Mouse (Mus musculus) kidney, postnatal 36 days (tissue): ENCODE measurements at regions not wholly inside any gene's neighbourhood (a gene's known extent, or its start where the extent isn't known, plus 50 kb on each side); places are given as distances from the start of the nearest gene placed in this dataset.

Experiments
- DNase-seq, 2 experiments: peaks; one replicate each; pipeline ENCODE4 v3.0.0; 2021 to 2022; ENCODE audit warnings: mixed read lengths in 2 of 2

DNA sequence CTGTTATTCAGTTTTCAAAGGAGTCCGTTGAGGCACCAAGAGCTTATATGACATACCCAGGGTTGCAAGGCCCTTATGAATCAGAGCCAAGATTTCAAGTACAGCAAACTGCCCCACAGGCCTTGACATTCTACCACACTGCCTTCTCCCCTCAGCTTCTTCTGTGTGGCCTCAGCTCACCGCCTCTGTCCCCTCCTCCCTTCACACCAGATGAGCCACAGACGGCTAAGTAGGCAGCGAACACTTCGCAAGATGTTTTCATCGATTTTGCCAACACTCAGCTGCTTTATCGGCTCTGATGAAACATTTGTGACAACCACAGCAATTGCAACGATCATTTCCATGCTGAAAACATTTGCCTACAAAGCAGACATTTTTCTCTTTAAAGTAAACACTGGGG lies 556.7 kb downstream of the Insc start:
- no peak for DNase-seq

DNA sequence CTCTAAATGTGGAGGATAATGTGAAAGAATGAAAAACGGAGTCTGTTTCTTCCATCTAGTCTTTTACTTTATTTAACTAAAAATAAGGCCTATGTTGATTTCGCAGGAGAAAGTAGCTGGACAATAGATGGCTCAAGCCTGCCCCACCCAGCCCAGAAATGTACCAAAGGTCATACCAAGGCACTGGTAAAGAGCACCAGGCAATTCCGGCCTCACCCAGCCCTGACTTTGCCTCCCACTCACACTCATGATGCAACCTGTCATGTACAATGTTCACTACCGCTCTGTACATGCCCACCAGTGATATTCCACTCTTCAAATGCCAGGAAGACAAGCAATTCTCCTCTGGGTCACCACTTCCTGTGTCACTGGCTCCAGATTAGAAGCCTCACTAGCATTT lies 564.9 kb downstream of the Insc start:
- no peak for DNase-seq

DNA sequence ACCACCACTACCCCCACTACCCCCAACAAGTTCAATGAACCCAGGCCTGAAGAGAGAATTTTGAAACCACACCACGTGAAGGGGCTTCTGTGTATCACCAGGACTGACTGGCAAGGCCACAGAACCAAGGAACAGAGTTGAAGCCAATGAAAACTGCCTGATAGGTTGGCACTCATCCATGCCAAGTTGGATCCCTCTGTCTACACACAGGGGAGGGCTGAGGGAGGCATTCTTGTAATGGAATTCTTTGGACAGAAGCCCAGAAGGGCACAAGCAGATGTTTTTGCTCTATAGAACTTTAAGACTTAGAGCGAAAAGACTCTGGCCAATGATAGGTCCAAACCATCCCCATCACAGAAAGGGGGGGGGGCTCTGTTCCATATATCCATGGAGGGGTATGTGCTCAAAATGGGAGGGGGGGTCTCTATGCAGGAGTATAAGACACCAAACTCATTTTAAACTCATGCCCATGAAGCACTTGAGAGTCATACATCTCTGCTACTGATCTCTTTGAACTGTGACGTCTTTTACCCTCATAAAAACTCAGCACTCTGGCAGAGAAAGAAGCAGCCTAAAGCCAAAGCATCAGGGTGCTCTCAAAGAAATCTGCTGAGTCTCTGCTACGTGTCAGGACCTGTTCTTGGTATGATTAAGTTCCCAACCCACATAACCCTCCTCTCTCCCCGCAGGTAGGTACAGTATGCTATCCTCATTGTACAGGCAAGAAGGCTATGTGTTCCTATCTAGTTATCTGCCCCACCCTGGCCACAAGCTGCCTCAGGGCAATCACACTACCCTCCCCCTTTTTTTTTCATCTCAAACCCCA lies 567.1 kb downstream of the Insc start:
- DNase-seq: peak; percentile 11 to 52

DNA sequence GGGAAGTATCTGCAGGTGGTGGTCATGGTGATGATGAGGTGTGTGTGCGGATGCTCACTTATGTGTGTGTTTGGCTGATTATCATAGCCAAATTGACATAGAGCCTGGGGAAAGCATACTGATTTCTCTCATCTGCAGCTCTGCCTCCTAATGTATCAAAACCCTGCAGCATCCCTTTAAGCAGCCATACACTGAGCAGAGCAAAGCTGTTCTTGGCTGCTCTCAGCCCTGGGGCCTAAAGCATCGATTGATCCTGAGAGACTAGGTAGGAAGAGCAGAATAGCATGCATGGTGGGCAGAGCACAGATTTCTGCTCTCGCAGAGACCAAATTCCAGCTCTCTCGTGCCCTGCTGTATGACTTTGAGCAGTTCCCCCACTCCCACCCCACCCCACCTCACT lies 576.0 kb downstream of the Insc start:
- no peak for DNase-seq

DNA sequence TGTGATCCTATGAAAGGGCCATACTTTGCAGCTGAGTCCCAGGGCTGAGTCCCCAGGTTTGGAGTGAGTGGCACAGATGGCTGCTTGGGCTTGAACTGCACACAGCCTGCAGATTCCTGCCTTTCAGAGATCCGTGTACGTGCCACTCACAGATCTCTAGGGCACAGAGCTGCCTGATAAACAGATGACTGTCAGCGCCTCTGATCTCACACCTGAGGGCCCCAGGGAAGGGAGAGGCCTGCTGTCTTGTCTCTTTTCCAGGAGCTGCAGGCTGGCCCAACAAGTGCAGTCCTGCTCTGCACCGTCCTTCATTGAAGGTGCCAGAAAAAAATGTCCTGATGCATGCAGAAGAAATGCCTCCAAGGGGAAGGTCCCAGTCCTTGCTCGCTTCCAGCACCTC lies 579.5 kb downstream of the Insc start:
- no peak for DNase-seq

DNA sequence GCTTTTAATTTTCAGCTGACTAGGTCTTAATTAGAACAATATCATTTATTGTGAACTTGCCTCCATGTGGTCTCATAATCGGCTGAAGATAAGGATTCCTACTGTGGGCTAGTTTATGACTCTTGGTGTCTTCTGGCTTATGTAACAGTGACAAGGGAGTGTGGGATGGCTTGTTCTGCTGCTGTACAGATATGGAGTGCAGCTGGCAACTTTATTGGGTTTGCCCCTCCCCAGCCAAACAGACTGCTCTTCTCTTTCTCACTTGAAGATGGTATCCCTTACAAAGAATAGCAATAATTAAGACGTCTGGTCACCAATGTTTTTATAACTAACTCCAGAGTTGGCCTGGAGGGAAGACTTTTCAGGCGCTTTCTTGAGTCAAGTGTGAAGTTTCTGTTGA lies 584.8 kb downstream of the Insc start:
- DNase-seq: no peak

DNA sequence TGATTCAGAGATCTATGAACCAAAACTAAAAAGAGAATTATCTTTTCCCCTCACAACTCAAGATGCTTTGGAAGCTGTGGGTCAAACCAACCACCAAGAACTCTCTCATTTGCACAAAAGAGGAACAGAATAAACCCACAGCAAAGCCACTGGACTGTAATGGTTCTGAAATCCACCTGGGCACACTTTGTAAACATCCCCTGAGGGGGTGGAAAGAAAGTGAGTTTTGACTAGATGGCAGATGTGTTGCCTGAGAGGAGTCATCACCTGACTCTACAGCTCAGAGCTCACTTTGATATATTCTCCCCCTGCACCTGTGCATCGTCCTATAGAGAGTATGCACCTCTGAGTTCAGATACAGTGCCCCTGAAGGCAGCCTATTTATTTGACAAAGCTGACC lies 588.2 kb downstream of the Insc start:
- no peak for DNase-seq

DNA sequence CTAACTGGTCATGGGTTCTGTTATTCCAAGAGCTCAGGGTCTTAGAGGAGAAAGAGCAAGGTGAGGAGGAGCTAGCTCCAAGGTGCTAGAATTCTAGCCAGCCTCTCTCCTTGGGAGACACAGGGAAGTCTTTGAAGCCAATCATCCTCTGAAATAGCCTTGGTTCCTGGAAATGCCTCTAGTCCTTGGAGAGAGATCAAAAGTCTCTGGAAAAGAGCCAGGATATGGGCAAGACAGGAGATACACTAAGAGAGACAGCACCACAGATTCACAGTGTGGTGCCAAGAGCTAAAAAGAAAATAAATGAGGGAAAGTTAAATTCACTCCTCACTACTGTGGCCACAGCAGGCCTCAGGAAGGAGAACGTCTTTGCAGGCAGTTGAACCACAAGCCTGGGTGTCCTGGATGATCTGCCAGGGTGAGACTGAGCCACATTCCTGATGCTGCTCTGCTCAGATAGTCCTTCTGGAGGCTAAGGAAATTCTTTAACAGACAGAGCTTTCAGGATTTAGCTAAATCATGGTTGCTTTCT lies 589.6 kb downstream of the Insc start:
- DNase-seq: peak; percentile 11 to 26

DNA sequence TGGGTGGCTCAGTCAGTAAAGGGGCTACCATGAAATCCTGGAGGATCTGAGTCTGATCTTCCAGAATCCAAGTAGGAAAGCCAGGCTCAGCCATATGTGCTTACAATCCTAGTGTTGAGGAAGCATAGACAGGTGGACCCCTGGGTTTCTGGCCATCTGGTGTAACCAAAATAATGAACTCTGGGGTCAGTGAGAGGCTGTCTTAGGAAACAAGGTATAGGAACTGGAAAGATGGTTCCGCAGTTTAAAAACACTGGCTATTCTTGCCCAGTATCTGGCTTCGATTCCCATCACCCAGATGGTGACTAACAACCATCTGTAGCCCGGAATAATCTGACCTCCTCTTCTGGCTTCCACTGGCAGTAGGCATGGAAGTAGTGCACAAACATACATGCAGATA lies 591.6 kb downstream of the Insc start:
- DNase-seq: no peak

DNA sequence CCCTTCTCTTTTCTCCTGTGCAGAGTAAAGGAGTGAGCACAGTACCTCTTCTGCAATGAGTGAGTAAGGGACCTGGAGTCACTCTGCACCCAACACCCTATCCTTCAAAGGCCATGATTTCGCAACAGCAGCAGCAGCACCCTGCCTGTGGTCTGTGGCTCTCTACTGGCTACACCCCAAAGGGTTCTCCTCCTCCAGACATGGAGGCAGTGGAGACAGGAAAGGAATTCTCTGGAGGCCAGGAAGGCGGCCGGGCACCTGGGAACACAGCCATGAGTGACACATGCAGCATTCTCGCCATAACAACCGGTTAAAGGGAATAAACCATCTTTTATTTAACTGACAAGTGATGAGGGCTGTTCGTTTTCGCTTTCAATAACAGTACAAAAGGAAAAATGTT lies 596.7 kb downstream of the Insc start:
- no peak for DNase-seq

DNA sequence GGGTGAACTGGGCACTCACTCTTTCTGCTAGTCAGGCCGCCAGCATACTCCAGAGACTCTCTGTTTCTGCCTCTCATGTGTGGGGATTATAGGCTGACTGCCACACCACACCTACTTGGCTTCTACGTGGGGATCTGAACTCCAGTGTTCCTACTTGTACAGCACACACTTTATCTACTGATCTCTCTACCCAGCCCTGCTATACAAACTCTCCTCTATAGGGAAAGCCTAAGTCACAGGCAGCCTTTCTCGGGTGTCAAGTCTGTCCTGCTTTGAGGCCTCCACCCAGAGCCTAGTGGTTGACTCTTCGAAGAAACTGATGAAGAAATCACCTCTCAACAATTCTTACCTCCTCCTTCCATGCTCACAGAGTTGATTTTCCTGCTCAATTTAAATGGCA lies 597.5 kb downstream of the Insc start:
- DNase-seq: no peak

DNA sequence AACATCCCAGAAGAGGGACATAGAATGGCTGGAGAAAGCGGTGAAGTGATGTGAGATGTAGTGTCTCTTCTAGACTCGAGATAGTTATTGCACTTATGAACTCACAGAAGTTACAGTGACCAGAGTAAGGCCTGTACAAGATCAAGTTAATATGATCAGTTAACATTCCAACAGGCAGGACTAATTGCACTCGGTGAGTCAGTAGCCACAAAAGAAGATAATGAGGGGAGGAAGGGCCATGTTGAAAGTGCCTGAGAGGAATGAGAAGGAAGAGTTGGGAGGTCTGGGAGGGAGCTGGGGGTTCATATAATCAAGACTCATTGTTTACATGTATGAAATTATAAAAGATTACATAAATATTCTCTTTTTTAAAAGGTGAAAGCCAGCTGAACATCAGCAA lies 602.3 kb downstream of the Insc start:
- no peak for DNase-seq

DNA sequence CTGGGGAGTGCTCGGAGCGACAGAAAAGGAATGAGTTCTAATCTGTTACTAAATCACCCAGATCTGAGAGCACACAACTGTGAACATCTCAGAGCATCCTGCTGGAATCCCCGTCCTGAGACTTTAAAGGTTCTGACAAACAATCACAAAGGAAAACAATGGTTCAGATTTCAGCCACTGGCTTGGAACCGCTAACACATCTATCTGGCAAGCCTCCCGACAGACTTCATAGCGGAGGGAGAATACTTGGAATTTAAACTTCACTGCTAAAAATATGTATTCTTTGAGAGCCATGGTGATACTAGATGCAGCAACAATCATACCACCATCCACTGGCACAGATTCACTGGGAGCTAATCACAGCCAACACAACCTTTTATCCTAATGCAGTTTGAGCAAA lies 615.2 kb downstream of the Insc start:
- DNase-seq: no peak

DNA sequence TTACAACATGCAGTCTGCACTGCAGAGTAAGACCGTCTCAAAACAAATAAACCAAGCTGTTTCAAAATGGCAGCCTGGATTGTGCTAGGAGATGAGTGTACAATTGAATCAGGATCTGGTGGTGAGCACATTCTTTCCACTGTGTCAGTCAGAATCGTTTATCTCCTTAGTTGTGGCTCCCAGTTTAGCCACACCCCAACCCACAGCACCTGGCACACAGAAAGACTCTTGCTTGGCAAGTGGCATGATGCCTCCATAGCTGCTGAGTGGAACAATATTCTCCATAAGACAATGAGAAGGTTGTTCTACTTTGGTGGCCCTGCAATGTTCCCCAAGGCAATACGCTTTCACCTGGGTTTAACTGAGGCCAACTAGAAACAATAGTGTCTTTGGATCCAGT lies 616.6 kb downstream of the Insc start:
- no peak for DNase-seq

DNA sequence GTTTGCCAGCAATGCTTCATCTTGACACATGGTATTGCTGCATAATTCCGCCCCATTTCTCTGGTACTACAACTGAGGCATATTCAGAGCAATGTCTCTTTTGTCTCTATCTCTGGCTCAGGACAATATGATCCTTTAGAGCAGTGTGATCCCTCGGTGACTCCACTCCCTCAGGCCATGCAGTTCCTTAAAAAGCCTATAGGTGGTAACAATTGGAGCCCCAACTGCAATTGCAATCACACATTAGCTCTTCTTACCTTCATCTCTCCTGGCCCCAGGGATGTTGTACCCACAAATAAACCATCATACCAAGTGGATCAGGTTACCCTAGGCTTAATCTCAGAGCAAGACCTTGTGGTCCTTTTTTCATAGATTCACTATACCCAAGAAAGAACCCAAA lies 618.6 kb downstream of the Insc start:
- DNase-seq: no peak

DNA sequence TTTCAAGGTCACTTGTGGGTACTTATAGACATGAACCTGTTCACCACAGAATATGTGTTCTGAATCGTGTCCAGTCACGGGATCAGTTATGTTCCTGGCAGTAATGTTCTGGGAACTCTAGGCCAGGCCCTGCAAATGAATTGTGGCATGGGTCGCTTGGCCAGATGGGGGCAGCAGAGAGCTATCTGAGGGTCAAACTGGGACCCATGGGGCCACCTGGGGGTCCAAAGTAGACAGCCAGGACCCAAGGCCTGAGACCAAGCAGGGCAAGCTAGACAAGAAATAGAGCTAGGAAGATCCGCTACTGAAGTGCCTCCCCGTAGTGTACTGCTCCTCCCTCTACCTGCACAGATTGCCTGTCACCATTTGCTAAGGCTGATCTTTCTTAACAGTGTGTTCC lies 623.4 kb downstream of the Insc start:
- DNase-seq: peak; percentile 22 to 82

DNA sequence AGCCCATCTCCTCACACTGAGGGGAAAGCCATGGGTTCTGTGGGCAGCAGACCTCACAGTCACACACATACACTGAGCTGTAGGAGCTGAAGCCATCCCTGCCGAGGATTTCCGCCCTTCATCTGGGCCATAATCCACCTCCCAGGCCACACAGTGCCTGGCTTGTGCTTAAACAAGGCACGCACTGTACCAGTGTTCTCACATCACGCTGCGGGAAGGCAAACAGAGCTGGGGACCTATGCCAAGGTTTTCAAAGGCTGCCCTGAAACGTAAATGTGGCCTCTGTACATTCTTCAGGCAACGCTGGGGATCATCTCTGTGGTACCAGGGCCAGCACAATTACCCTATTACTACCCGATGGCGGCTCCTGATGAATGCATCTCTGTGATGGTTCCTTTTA lies 627.6 kb downstream of the Insc start:
- DNase-seq: no peak

DNA sequence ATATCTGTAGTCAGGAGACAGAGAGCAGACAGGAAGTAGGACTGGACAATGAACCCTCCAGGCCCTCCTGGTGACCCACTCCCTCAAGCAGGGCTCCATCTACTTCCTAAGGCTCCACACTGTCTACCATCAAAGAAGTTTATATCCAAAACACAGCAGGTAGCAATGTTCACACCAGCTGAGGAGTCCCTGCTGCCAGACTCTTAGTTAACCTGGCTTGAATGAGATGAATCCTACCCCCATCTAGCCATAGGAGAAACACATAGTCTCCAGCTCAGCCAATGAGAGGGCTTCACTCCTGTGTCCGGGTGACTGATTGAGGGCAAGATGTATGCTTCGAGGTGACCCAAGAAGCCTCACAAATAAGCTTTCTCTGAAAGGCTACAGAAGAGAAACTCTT lies 629.4 kb downstream of the Insc start:
- no peak for DNase-seq

DNA sequence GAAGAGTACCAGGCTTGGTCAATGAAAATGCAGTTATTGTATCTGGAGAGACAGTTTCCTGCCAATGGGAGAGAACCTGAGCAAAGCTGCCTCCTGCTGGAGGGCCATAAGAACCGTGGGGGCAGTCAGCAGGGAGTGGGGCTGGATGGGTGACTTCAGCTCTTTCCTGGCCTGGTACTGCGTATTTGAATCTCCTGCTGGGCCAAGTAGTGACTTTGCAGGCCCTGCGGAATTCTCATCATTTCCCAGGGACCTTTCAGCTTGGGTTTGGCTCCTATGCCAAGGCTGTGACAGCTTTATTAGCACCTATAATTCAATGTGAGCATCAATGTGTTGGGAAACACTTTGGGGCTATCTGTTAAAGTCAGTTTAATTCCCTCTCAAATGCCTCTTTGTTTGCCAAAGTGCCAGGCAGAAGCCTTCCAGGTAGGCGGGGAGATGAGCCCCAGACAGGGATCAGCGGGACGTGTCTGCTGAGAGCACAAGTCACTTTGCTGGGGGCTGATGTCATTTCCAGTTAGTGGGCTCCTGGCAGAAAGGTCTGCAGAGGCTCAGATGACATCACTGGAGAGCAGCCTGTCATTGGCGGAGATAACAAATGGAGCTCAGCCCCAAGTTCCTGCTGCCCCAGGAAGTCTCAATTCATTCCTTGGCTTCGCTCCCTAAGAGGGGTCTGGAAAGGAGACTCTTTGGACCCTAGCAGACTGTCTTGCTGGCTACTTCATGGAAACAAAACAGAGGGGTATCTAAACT lies 630.5 kb downstream of the Insc start:
- DNase-seq: no peak

DNA sequence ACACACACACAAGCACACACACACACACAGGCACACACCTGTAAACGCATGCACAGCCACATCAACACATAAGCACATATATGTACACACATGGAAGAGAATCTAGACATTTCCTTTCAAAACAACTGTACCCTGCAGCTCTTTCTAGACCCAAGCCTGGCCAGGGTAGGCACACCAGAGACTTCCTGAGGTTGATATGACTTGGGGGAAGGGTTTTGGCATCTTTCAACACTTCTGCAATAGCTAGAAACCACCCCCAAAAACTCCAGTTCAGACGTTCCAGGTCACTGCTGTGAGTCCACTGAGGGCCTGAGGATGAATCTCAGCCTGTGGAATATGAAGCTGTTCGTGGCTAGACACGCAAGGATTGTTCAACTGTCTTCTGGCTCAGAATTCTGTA lies 632.6 kb downstream of the Insc start:
- DNase-seq: no peak

DNA sequence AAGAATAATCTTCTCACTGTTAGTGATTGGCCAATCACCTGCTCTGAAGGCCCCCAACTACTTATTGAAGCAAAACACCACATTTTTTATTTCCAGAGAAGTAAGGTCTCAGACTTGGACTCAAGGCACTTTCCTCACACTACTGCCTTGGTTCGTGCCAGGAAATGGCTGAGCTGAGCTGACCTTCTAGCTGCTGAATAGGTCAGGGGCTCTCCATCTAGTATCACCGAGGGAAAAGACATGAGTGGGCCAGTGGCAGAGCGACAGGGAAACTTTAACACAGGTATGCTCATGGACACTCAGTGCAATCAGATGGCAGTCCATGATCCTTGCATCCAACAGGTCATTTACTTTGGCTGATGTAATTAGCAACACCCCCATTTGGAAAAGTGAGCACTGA lies 635.3 kb downstream of the Insc start:
- DNase-seq: no peak

DNA sequence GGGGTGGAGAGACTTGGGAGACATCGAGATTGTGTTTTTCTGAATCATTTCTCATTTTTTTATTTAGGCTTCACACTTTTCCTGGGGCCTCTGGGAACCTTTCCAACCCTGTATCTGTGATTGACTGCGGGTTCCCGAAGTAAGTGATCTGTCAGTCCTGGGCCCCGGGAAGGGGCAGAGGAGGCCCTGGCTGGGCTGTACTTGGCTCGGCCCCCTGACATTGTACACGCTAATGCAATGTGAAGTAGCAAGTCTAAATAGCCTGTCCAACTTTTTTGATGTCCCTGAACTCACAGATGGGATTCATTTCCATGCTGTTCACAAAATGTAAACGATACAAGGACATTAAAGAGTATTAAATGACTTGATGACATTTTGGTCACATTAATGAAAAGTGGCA lies 636.1 kb downstream of the Insc start:
- DNase-seq: no peak

DNA sequence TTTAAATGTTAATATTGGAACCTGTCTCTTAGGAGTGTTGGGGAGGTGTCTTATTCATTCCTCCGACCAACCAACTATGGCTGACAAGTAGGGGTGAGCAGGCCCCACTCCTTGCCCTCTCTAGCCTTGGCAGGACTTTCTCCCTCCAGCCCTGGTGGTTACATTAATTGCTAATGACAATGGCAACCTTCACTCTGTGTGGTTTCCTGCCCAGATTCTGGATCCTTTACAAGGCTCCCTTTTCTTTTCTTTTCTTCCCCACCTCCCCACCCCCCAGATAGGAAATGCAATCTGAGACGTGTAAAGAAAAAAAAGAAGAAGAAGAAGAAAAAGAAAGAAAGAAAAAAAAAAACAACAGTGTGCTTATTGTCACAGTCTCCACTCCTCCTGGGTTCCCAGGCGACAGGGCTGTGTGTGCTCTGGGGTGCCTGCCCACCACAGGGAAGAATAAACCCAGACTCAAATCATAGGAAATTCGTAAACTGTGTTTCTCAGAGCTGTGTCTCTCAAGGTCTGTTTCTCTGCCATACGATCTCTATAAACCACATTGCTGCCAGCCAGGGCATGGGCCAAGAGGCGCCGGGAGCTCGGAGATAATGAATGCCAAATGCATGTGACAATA lies 637.6 kb downstream of the Insc start:
- DNase-seq: no peak

DNA sequence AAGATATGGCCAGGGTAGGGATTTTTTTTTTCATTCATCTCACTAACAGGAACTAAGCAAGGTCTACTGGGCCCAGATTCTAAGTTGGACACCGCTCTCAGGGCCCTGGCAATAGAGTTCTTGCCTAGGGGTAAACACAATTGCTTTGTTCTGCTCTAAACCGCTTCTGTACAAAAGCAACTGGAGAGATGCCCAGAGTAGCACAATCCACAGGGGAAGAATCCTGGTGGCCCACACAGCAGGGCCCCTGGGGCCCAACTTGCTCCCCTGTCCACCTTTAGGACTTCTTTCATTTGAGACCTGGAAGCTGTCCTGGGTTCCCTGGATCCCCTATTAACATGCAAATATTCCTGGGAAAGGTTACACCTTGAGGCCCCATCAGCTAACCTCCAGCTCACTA lies 639.4 kb downstream of the Insc start:
- DNase-seq: peak in 1 of 2 experiments; percentile 15
